Mouse (Mus musculus) cerebellum, postnatal 25 days (tissue): Measurements from ENCODE around the gene Crx.

Experiments
- DNase-seq, 2 experiments: peaks; one replicate each; pipeline ENCODE4 v3.0.0; 2021; ENCODE audit warnings: mixed read lengths in 2 of 2

The Crx gene

GRCm38 (mm10) chr7:15839578-15839977, 40.2 kb downstream of the Crx start, which contains the start of gene Obox6:
Obox6 (minus strand) TSS chr7:15839678.
- no peak for DNase-seq
